ENCODE assay signal across 9 mouse cellular contexts in the genomic region with DNA sequence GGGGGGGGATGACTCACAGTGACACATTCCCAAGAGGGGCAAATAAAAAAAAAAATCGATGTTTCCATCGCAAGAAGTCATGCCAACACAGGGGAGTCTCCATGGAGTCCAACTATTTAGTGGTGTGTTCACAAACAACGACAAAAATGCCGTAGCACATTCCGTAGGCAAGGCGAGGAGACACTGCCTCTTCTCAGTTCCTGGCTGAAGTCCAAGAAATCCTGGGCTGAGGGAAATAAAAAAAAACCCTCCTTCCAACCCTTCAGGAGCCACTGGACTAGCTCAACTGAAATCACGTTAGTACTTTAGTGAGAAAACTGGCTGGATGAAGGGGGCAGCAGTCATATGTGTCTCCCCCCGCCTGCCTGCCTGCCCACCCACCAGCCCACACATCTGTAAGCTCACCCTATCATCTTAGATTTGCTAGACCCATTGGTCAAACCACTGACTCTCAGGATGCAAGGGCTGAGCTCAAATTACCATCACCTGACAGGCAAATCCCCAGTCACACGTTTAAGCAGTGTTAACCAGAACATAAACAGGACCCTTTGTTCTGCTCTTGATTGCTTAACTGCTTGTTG. TPM values are rescaled to one million over a fixed set of nuclear protein-coding genes. Genes with fewer than 3 reads are reported as not detected.
A peak's percentile ranks its signal among the peaks of the same experiment; 100 is the strongest.
DNase-seq lines count a peak whose midpoint lies in the region; ATAC-seq and TF ChIP-seq lines count a peak whose summit lies in the region.
"Had no signal": no experiment of that assay in that cellular context is flagged by ENCODE, and none has a peak within 500 bp of the region (broad histone marks: within the 10 kb centered on the region; RNA-seq: fewer than 3 reads in every experiment).

No protein-coding gene starts in this region.

- H3K9me3 ChIP-seq in embryonic facial prominence, embryonic 10.5 days, result no peaks in the 10 kb centered on the region
- no peaks in the 10 kb centered on the region for H3K9me3 ChIP-seq in limb, embryonic 13.5 days

- 0 out of 2 replicates have a peak overlapping the region, but pooled peaks have one; percentile 43 for H3K27ac ChIP-seq in cerebellum, adult 2 months (ENCODE audit: insufficient read depth, low read length)
- H3K27ac ChIP-seq in embryonic facial prominence, embryonic 10.5 days (replicated peaks), result peak overlapping the region; percentile 65
- peak overlapping the region; percentile 69; the same call in 1 of the 2 replicates for H3K27ac ChIP-seq in limb, embryonic 13.5 days
- 0 out of 2 replicates have a peak overlapping the region, but pooled peaks have one; percentile 61 for H3K27ac ChIP-seq in olfactory bulb, adult 2 months (ENCODE audit: insufficient read depth, low read depth, low read length)

- H3K27me3 ChIP-seq in cerebellum, adult 2 months (ENCODE audit: control insufficient read depth, insufficient read depth, low read length), result no peaks in the 10 kb centered on the region; the same call in 1 of the 2 replicates
- no peaks in the 10 kb centered on the region for H3K27me3 ChIP-seq in embryonic facial prominence, embryonic 10.5 days (replicated peaks; ENCODE audit: low read depth, poor library complexity, severe bottlenecking)
- H3K27me3 ChIP-seq in limb, embryonic 13.5 days, result no peaks in the 10 kb centered on the region

- no peak for TF ChIP-seq POLR2A in cerebellum, adult 2 months (IDR thresholded peaks at IDR 0.05; ENCODE audit: borderline replicate concordance, insufficient read depth, low read length)
- TF ChIP-seq POLR2A in olfactory bulb, adult 2 months (IDR thresholded peaks at IDR 0.05; ENCODE audit: insufficient read depth, low read depth, low read length), result no peak

- H3K9ac ChIP-seq in limb, embryonic 13.5 days, result no peak overlapping the region
- H3K9ac ChIP-seq: liver, embryonic 14.5 days had no signal

- H3K4me3 ChIP-seq in cerebellum, adult 2 months (replicated peaks; ENCODE audit: insufficient read depth, low read depth, low read length), result no peak overlapping the region
- no peak overlapping the region for H3K4me3 ChIP-seq in embryonic facial prominence, embryonic 10.5 days
- no peak overlapping the region for H3K4me3 ChIP-seq in limb, embryonic 13.5 days
- no peak overlapping the region for H3K4me3 ChIP-seq in olfactory bulb, adult 2 months (ENCODE audit: insufficient read depth, low read depth, low read length)

- TF ChIP-seq CTCF in cerebellum, adult 2 months (IDR thresholded peaks at IDR 0.05; ENCODE audit: borderline replicate concordance, insufficient read depth, low read depth, low read length), result no peak
- TF ChIP-seq CTCF in olfactory bulb, adult 2 months (IDR thresholded peaks at IDR 0.05; ENCODE audit: insufficient read depth, low read depth, low read length), result no peak

- peak overlapping the region; percentile 48 for H3K4me2 ChIP-seq in limb, embryonic 13.5 days (replicated peaks)

- 17% methylated on average over 9 of the region's 9 CpGs for WGBS in cerebellum, adult 2 months
- WGBS in embryonic facial prominence, embryonic 10.5 days, result 45% methylated on average over 9 of the region's 9 CpGs
- 11% methylated on average over 9 of the region's 9 CpGs for WGBS in limb, embryonic 13.5 days
- 28% methylated on average over 9 of the region's 9 CpGs for WGBS in olfactory bulb, adult 2 months

- no peak for DNase-seq in cerebellum, adult 2 months
- DNase-seq in cerebellum, postnatal 36 days, result no peak
- peak; percentile 54 for DNase-seq in embryonic facial prominence, embryonic 10.5 days (ENCODE audit: low spot score)
- peak; percentile 68 for DNase-seq in heart, postnatal 4 days
- no peak for DNase-seq in left cerebral cortex, adult 11 months (ENCODE audit: low spot score)
- DNase-seq in cerebellum, adult 18-20 months, result no peak

- ATAC-seq in limb, embryonic 13.5 days (ENCODE audit: low FRiP score, low read depth), result peak; percentile 44; the same call in 1 of the 2 replicates

- H3K36me3 ChIP-seq in embryonic facial prominence, embryonic 10.5 days (replicated peaks), result no peaks in the 10 kb centered on the region
- no peaks in the 10 kb centered on the region for H3K36me3 ChIP-seq in limb, embryonic 13.5 days

- H3K4me1 ChIP-seq in cerebellum, adult 2 months (ENCODE audit: control insufficient read depth, insufficient read depth, low read length), result no peaks in the 10 kb centered on the region
- peaks cover 44% of the 10 kb centered on the region for H3K4me1 ChIP-seq in embryonic facial prominence, embryonic 10.5 days
- H3K4me1 ChIP-seq in limb, embryonic 13.5 days, result peaks cover 47% of the 10 kb centered on the region
- H3K4me1 ChIP-seq in olfactory bulb, adult 2 months (ENCODE audit: control insufficient read depth, insufficient read depth, low read length), result peaks cover 11% of the 10 kb centered on the region

RNA-seq across cellular contexts. Expression of a gene that starts 11.8 kb away (rescaled TPM):
- 23.9 and 25.3 TPM in 2 replicates for polyA plus RNA-seq in cerebellum, adult 2 months (2012; rRNA removed)
- 10.3 and 11.9 TPM in 2 replicates for polyA plus RNA-seq in embryonic facial prominence, embryonic 10.5 days (2016; fragmentation: Nextera tagmentation; extraction: Ambion mirVana)
- total RNA-seq in heart, postnatal 4 days (2021), result 10 to 100 TPM; 23.4 to 29.1 TPM
- 17.9 and 18.6 TPM in 2 replicates for polyA plus RNA-seq in limb, embryonic 13.5 days (2015; fragmentation: Nextera tagmentation; extraction: Ambion mirVana)
- not detected in 2 replicates for polyA plus RNA-seq in olfactory bulb, adult 2 months (2012; ENCODE audit: insufficient read depth, insufficient read length, low replicate concordance, missing spikeins)

Comparison
In these comparisons a context has a peak if more than half of its experiments do, and no peak if none do; other contexts are left out.
1. DNase-seq: peak in embryonic facial prominence, embryonic 10.5 days (single experiment) and heart, postnatal 4 days (single experiment); none in cerebellum, adult 2 months (0 of 2), cerebellum, postnatal 36 days (0 of 2), left cerebral cortex, adult 11 months (single experiment) and cerebellum, adult 18-20 months (0 of 2).
2. RNA of a gene that starts 11.8 kb away (polyA plus RNA-seq): 23.9 to 25.3 TPM in cerebellum, adult 2 months, 17.9 to 18.6 TPM in limb, embryonic 13.5 days and 10.3 to 11.9 TPM in embryonic facial prominence, embryonic 10.5 days; not detected in olfactory bulb, adult 2 months; every median in the first group is over 10 times any median in the second.
3. Peak in every context shown above with its lines, with median percentiles within 50 percentile points of each other: H3K27ac ChIP-seq.